Mouse (Mus musculus): ENCODE measurements around the gene Krtdap.
"Not testable (repeated sequence)": the region's sequence is repeated elsewhere in the genome, so short reads cannot be mapped to it uniquely, and the experiment has no call there.

The Krtdap gene

DNA sequence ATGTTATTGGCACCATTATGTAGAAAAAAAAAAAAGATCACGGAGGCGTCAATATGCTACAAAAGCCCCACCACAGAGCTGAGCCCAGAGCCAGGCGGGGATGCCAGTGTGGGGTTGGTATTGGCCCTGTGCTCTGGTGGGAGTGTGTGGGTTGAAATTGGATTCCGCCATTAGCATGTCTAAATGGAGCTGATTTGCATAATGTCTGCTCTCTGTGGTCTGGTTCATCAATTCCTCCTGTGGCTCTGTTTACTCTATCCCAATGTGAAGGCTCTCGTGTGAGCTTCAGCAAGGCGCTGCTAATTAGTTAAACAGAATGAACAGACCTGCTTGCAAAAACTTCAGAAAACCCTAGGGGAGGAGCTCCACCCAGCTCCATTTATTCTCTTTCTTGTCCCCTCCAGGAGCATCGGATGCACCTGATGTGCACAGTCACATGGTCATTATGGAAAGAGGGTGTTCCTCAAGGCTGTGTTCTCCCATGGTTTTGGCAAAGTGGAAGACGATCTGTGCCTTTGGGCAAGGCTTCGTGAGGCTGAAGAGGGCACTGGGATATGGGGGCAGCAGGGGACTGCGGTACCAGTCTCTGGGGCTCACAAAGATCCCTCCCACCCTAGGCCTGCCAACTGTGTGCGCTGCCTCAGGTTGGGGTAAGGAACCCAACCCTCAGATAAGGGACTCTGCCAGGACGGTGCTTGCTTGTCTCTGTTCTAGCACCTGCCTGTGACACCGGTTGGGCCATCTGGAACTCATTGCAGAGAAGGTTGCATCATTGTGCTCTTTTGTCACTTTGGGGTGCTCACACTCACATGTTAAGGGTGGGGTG, 1.8 kb upstream of the Krtdap start:
- DNase-seq (ENCODE audit: low spot score), result no peak

DNA sequence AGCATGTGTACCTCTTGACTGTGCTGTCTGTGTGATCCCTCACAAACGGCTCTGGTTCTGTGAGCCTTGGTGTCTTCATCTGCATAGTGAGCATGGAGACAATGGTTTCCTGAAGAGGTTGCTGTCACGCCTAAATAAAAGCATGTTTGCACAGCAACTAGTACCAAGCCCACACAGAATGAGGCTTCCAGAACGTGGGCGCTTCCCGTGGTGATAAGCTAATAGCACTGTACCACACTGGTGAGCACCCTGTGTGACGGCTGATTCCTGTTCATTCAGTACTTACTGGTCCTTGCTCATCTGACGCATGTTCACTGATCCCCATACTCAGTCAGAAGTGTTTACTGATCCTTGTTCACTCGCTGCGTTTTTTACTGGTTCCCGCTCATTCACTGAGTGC, 2.4 kb downstream of the Krtdap start:
- DNase-seq (ENCODE audit: low spot score), result no peak

GRCm38 (mm10) chr7:30791921-30792320, 4.2 kb downstream of the Krtdap start:
- no peak for DNase-seq (ENCODE audit: low spot score)

DNA sequence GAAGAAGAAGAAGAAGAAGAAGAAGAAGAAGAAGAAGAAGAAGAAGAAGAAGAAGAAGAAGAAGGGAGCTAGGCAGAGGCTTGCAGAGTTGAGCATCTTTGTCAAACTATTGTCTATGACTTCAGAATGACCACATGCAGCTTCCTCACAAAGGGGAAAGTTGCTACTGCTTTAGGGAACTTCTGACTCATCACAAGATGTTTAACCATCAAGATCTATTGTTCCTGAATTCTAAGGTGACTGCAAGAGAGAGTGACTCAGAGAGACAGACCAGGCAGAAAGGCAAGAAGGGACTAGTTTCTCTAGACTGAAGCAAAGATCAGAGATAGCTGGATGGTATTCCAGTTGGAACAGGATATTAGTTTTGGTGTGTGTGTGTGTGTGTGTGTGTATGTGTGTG, 7.2 kb downstream of the Krtdap start:
- DNase-seq (ENCODE audit: low spot score), result no peak

DNA sequence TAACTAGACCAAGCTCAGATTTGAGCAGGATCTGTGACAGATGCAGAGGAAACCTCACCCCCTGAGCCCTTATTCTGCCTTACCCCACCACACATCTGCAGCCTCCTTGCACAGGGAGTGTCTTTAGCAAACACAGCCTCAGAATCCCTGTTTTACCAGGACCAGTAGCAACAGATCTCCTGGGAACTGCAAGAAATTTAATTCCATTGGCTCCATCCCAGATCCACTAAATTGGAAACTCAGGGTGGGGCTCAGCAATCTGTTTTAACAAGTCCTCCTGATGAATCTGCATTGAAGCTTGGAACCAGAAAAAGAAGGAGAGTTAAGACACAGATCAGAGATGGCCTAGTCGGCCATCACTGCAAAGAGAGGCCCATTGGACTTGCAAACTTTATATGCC, 9.1 kb downstream of the Krtdap start:
- no peak for DNase-seq (ENCODE audit: low spot score)

GRCm38 (mm10) chr7:30800653-30801052, 13.0 kb downstream of the Krtdap start:
- no peak for DNase-seq (ENCODE audit: low spot score)

GRCm38 (mm10) chr7:30803256-30803655, 15.6 kb downstream of the Krtdap start:
- no peak for DNase-seq (ENCODE audit: low spot score)

DNA sequence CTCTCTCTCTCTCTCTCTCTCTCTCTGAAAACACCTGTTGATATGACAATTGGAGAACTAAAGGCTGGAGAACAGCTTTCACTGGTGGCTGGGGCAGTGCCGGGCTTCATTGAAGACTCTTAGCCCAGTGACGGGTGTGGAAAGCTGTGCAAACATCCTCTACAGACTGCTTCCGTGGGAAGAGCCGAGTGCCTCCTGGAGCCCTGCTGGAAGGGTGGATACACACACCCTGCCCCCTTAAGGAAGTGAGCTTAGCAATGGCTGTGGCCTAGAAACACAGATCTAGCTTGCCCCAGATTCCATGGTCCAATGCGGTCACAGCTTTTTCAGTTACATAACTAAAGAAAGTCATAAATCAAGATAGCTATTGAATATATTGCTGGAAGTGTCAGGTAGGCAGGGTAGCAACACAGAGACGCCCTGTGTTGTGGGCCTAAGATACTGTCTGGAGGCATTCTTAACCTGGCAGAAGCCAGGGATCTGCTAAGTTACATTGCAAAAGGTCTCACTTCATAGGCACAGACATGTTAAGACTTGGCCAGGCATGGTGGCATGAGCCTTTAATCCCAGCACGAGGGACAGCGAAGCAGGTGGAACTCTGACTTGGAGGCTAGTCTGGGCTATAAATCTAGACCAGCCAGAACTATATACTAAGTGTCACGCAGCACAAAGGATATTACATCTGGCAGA, 16.5 kb downstream of the Krtdap start:
- no peak for DNase-seq (ENCODE audit: low spot score)

- peak; percentile 52 for DNase-seq (ENCODE audit: low spot score)
Measured at GRCm38 (mm10) chr7:30805924-30806323, 18.2 kb downstream of the Krtdap start.

DNA sequence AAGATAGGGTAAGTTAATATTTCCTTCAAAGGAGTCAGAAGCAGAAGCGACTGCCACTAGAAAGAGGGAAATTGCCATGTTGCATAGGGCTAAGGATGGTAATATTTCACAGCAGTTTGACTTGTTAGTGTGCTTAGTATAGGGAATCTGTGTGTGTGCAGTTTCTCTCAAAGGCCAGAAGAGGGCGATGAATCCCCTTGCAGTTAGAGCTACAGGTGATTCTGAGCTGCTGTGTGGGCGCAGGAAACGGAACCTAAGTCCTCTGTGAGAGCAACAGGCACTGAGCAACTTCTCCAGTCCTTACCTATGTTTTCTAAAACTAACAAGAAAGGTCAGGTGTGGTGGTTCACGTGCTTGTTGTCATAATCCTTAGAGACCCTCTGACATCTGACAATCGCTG, 22.6 kb downstream of the Krtdap start:
- no peak for DNase-seq (ENCODE audit: low spot score)

GRCm38 (mm10) chr7:30811757-30812290, 24.1 kb downstream of the Krtdap start:
- no peak for DNase-seq (ENCODE audit: low spot score)

DNA sequence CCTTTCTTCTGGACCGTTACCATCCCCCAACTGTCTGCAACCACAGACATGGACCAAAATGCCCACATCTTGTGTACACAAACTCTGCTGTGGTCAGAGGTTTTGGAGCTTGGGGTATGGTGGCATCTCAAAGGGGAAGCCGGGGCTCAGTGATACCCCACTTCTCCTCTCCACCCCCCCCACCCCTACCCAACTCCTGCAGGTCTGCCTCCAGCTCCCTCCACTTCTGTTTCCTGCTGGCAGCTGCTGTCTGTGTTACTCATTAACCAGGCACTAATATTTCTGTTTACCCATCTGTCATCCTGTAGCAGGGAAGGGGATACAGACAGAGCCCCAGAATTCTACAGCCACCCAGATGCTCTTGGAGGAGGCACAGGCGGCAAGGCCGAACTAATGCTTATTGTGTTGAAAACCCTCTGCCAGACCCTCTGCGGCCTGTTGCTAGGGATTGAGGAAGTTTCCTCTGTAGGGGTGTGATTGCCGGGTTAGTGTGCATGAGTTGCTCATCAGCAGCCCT, 24.7 kb downstream of the Krtdap start:
- no peak for DNase-seq (ENCODE audit: low spot score)

GRCm38 (mm10) chr7:30820131-30820530, 32.4 kb downstream of the Krtdap start:
- DNase-seq (ENCODE audit: low spot score), result no peak

DNA sequence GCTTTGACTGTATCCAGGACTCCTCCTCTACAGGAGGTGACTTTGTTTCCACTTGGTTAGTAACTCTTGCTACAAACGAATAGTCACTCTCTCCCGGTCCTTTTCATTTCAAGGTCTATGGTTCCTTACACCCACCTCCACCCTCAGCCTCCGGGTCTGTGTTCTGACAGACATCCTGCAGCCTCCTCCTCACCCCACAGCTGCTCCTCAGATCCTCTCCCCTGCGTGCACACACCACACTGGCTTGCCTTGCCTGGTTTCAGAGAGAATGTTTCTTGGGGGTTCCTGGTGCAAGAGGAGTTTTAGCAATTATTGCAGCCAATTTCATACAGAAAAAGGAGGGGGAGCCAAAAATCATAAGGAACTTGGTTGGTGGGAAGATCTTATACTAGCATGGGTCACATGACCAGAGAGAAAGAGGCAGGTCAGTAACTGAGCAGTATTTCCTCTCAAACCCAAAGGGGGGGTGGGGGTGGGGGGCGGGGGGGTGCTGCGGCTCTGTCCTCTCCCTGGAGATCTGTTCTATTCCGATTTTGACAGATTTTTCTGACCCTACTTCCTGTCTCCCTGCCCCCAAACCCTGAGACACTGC, 33.3 kb downstream of the Krtdap start:
- DNase-seq (ENCODE audit: low spot score), result peak; percentile 11

DNA sequence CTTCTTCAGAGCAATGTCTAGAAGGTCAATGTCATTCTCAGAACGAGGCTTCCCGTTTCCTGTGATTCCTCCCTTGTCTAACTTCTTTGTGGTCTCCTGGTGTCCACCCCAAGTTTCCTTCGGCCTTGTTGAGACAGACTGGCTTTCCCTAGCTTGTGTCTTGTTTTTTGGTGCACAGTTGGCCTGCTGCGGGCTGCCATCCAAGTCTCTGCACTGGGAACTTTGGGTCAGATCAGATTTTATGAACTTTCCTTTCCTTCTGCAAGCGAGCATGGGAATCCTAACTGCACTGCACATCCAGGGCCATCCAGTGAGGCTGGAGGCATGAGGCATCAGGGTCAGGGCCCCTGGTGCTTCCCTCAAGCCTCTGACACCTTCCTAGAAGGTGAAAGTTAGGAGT, 33.8 kb downstream of the Krtdap start:
- no peak for DNase-seq (ENCODE audit: low spot score)

DNA sequence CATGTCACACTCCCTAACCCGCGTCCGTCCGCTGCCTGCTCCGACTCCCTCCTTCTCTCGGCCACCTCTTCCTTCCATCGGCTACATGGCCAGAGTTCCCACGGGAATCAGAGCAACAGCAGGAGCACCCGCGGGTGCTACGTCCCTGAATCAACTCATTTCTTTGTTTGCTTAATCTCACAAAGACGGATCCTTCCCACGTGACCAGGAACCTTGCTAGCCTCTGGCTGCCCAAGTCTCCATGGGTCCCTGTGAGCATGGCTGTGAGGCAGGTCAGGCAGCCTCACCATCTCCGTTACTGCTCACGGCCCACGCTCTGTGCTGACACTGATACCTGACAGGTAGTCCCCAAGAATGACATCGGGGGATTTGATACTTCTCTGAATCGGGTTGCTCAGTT, 36.0 kb downstream of the Krtdap start, which contains the start of gene Ffar2:
Gene Ffar2 (minus strand): TSS at position 101 of the 400 bp plus-strand sequence.
- DNase-seq (ENCODE audit: low spot score), result no peak

GRCm38 (mm10) chr7:30824306-30824705, 36.6 kb downstream of the Krtdap start:
- DNase-seq (ENCODE audit: low spot score), result no peak

DNA sequence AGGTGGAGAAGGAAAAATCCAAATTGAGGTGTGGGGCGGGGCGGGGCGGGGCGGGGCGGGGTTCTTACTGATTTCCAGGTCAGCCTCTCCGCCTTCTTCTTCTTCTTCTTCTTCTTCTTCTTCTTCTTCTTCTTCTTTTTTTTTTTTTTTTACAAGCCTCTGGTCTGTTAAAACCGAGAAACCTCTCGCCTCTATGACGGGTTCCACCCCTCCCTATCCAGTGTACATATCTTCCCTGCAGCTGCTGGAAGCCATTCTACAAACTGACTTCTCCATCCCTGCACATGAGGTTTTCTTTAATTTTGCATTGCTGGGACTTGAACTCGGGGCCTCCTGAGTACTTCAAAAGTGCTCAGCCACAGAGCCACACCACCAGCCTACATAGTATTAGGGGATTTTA, 39.0 kb downstream of the Krtdap start:
- DNase-seq (ENCODE audit: low spot score), result no peak

GRCm38 (mm10) chr7:30828871-30829270, 41.2 kb downstream of the Krtdap start:
- not testable (repeated sequence) for DNase-seq (ENCODE audit: low spot score)

GRCm38 (mm10) chr7:30829428-30829827, 41.7 kb downstream of the Krtdap start:
- no peak for DNase-seq (ENCODE audit: low spot score)

- DNase-seq (ENCODE audit: low spot score), result peak; percentile 55
Measured at GRCm38 (mm10) chr7:30832261-30832660, 44.6 kb downstream of the Krtdap start.

- not testable (repeated sequence) for DNase-seq (ENCODE audit: low spot score)
Measured at GRCm38 (mm10) chr7:30832684-30833083, 45.0 kb downstream of the Krtdap start.

DNA sequence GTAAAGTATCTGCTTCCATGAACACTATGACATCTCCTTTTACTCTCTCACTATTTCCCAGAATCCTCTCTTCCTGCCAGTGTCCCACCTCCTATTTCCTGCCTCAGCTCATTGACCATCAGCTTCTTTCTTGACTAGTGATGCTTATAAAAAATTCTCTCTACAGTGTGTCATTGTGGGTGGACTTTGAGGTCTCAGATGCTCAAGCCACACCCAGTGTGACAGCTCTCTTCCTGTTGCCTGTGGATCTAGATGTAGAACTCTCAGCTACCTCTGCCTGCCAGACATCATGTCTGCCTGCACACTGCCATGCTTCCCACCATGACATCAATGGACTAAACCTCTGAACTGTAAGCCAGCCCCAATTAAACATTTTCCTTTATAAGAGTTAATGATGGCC, 49.6 kb downstream of the Krtdap start:
- DNase-seq (ENCODE audit: low spot score), result no peak
